Mouse (Mus musculus) lung, embryonic 14.5 days (tissue): Measurements from ENCODE around the gene Smoc2. TPM values are rescaled to one million over a fixed set of nuclear protein-coding genes. Genes with fewer than 3 reads are reported as not detected.

ENCODE experiments used
- ATAC-seq: fragments of 200-750 bp; cut with Nextera tagmentation; 2 replicates; pipeline ENCODE4 v1.8.0; 2017; ENCODE audit warnings: mild to moderate bottlenecking, moderate TSS enrichment, moderate library complexity; ENCODE audit not compliant: insufficient read depth
- DNase-seq: peaks from one replicate; pipeline ENCODE4 v3.0.0-alpha.2; 2015
- H3K27ac ChIP-seq: fragments of 300-500 bp; sonication (generic); 2 replicates; pipeline ENCODE4 v1.5.1; 2014; ENCODE audit warnings: low read depth, mild to moderate bottlenecking, moderate library complexity
- H3K27me3 ChIP-seq: fragments of 300-500 bp; sonication (generic); 2 replicates; pipeline ENCODE4 v1.6.1; 2014; ENCODE audit warnings: low read length, control low read depth; ENCODE audit not compliant: insufficient read depth
- H3K36me3 ChIP-seq: fragments of 300-500 bp; sonication (generic); 2 replicates; pipeline ENCODE4 v1.6.1; 2014; ENCODE audit warnings: control low read depth; ENCODE audit not compliant: insufficient read depth
- H3K4me1 ChIP-seq: fragments of 300-500 bp; sonication (generic); 2 replicates; pipeline ENCODE4 v1.6.1; 2014; ENCODE audit warnings: antibody characterized with exemption, control low read depth; ENCODE audit not compliant: insufficient read depth
- H3K4me2 ChIP-seq: fragments of 300-500 bp; sonication (generic); 2 replicates; pipeline ENCODE4 v1.6.1; 2014; ENCODE audit warnings: mild to moderate bottlenecking
- H3K4me3 ChIP-seq: fragments of 300-500 bp; sonication (generic); 2 replicates; pipeline ENCODE4 v1.5.1; 2014; ENCODE audit warnings: low read depth, low read length
- H3K9ac ChIP-seq: fragments of 300-500 bp; sonication (generic); 2 replicates; pipeline ENCODE4 v1.6.1; 2014
- H3K9me3 ChIP-seq: fragments of 300-500 bp; sonication (generic); 2 replicates; pipeline ENCODE4 v1.6.1; 2016; ENCODE audit warnings: low read depth, low read length, control low read depth
- CTCF ChIP-seq: IDR thresholded peaks from 2 replicates; pipeline ENCODE4 v1.5.1; 2016; ENCODE audit warnings: antibody characterized with exemption, low read depth
- WGBS: fragments of 180-500 bp; shearing (Covaris S2); extraction: QIAGEN DNeasy Blood & Tissue Kit; methylation state at CpG from one replicate; pipeline ENCODE4 v1.1.7; 2014; 5-methylcytosine and 5-hydroxymethylcytosine counted together
- polyA plus RNA-seq: library from polyadenylated mRNA; unstranded; fragments of >200 nt; fragmentation: Nextera tagmentation; extraction: Ambion mirVana; gene quantifications from 2 replicates; pipeline ENCODE4 v1.2.1, GENCODE M21; 2014

Gene Smoc2
- polyA plus RNA-seq, 1 experiment from 2014 or later, result 92.5 TPM

DNA sequence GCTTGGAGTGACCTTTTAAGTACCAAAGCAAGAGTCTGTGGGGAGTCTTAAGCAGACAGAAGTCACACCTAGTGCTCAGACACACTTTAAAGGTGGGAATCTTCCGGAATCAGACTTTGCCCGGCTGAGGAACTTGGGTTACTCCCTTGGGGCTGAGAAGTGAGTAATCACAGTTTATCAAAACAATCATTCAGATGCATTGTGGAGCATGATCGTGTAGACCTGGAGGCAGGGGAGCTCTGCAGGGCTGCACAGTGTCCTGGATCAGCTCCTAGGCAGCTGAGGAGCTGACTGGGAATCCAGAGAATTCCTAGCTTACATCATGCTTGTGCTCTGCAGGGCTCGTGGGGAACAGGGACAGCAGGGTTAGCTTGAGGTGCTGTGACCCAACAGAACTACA lies 104.7 kb downstream of the Smoc2 start:
- TF ChIP-seq CTCF, result no peak
- H3K9me3 ChIP-seq, result no peaks in the 10 kb centered on the region
- ATAC-seq (no peak), DNase-seq (no peak)
- no peaks in the 10 kb centered on the region for H3K27me3 ChIP-seq
- H3K4me3 ChIP-seq, result no peak overlapping the region
- H3K27ac ChIP-seq, result no peak overlapping the region
- H3K36me3 ChIP-seq, result no peaks in the 10 kb centered on the region
- 83% methylated on average over 4 of the region's 4 CpGs for WGBS
- no peak overlapping the region for H3K4me2 ChIP-seq
- H3K4me1 ChIP-seq, result peaks cover 6% of the 10 kb centered on the region; the same call in 1 of the 2 replicates
- H3K9ac ChIP-seq, result no peak overlapping the region

DNA sequence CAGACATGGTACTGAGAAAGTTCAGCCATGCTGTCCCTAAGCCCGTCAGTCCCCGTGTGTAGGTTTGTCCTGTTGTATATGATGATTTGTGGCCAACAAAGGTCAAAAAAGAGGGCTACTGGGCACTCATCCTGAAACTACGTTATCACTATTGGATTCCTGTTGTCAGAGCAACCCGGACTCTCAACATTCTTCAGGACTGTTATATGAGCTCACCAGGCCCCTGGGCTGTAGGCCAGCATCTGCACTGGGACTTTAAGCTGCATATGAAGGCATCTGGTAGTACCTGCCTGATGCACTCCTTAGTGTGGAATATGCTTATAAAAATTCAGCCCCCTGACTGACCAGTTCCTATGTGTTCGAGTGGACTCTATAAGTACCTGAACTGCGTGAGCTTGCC lies 105.7 kb downstream of the Smoc2 start:
- WGBS, result 67% methylated on average over 6 of the region's 6 CpGs
- ATAC-seq (no peak), DNase-seq (peak; percentile 39)
- no peak for TF ChIP-seq CTCF
- Histone ChIP-seq H3K9me3 (no peaks in the 10 kb centered on the region), H3K9ac (no peak overlapping the region), H3K27ac (no peak overlapping the region), H3K4me3 (no peak overlapping the region), H3K27me3 (no peaks in the 10 kb centered on the region), H3K4me1 (peaks cover 6% of the 10 kb centered on the region; the same call in 1 of the 2 replicates), H3K36me3 (no peaks in the 10 kb centered on the region), H3K4me2 (no peak overlapping the region)

DNA sequence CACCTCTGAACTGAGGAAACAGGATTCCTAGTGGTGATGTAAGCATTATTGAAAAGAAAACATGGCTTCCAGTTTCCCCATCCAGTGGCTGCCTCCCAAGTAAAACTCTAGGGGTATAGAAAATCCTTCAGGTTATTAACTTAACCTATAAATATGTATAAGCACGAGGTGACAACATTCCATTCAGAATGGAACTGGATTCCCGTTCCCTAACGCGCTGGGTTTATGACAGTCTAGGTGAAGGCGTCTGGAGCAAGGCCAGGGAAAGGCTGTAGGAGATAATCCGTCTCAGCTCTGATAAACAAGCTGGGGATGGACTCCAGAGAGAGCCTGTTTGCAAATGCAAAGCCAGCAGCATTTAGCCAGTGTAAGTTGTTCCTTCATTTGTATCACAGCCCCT lies 108.0 kb downstream of the Smoc2 start:
- no peak overlapping the region for H3K9ac ChIP-seq
- no peaks in the 10 kb centered on the region for H3K9me3 ChIP-seq
- DNase-seq (peak; percentile 21), ATAC-seq (no peak)
- no peaks in the 10 kb centered on the region for H3K36me3 ChIP-seq
- H3K27ac ChIP-seq, result no peak overlapping the region
- 0 out of 2 replicates have a peak, but pooled peaks cover 3% of the 10 kb centered on the region for H3K4me1 ChIP-seq
- H3K4me3 ChIP-seq, result no peak overlapping the region
- WGBS, result 34% methylated on average over 6 of the region's 6 CpGs
- no peaks in the 10 kb centered on the region for H3K27me3 ChIP-seq
- H3K4me2 ChIP-seq, result no peak overlapping the region
- no peak for TF ChIP-seq CTCF

DNA sequence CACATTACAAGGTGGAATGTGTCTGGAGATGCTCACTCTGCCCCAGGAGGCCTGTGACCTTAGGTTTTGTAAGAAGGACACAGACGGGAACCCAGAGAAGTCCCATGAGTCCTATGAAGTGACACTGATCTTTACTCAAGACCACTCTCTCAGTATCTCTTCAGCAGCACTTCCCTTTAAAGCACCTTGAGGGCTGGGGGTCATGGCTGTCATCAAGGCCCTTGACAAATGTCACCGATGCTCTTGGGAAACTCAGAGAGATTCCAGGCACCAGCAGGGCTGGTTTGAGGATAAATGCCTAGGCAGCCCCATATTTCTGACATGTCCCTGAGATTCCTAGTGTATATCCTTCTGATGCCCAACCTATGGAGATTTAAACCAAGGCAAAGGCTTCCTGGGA lies 113.1 kb downstream of the Smoc2 start:
- Histone ChIP-seq H3K9ac (no peak overlapping the region), H3K4me1 (0 out of 2 replicates have a peak, but pooled peaks cover 1% of the 10 kb centered on the region), H3K27me3 (no peaks in the 10 kb centered on the region), H3K9me3 (no peaks in the 10 kb centered on the region), H3K4me3 (no peak overlapping the region), H3K27ac (no peak overlapping the region), H3K4me2 (no peak overlapping the region), H3K36me3 (peaks cover 3% of the 10 kb centered on the region; the same call in 1 of the 2 replicates)
- ATAC-seq (no peak), DNase-seq (no peak)
- TF ChIP-seq CTCF, result no peak
- 44% methylated on average over 2 of the region's 2 CpGs for WGBS

DNA sequence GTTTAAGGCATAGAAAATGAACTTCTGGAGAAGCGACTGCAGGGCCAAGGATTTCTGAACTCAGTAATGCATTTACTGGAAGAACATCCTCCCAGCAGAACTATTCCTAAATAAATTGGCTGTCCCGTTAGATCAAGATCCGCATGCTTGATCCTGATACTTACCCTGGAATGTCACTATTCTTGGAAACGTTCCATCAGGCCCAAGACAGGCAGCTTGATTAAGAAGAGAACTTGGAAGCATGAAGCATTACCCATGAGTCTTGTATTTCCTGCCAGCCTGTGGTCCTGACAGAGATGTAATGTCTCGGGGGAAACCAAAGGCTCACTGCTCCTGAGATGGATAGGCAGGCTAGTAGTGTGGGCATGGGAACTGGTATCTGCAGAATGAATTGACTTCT lies 115.6 kb downstream of the Smoc2 start:
- Histone ChIP-seq H3K9me3 (no peaks in the 10 kb centered on the region), H3K9ac (no peak overlapping the region), H3K27ac (no peak overlapping the region), H3K27me3 (no peaks in the 10 kb centered on the region), H3K4me1 (no peaks in the 10 kb centered on the region), H3K4me2 (no peak overlapping the region), H3K4me3 (no peak overlapping the region), H3K36me3 (peaks cover 3% of the 10 kb centered on the region; the same call in 1 of the 2 replicates)
- DNase-seq (peak; percentile 57), ATAC-seq (no peak)
- no peak for TF ChIP-seq CTCF
- 45% methylated on average over 5 of the region's 5 CpGs for WGBS

DNA sequence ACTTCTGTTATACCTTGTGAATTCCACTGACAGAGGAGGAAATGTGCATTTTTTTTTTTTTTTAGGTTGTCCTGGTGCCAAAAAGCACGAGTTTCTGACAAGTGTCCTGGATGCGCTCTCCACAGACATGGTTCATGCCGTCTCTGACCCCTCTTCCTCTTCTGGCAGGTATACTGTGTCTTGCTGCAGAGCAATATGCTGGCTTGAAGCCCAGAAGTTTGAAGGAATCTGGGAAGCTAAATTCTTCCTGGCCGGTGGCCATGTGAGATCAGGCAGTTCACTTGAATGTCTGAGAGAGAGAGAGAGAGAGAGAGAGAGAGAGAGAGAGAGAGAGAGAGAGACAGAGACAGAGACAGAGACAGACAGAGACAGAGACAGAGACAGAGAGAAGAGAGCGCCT lies 118.2 kb downstream of the Smoc2 start:
- Histone ChIP-seq H3K9me3 (no peaks in the 10 kb centered on the region), H3K4me3 (no peak overlapping the region), H3K4me2 (no peak overlapping the region), H3K9ac (no peak overlapping the region), H3K27me3 (no peaks in the 10 kb centered on the region), H3K36me3 (peaks cover 3% of the 10 kb centered on the region; the same call in 1 of the 2 replicates), H3K4me1 (no peaks in the 10 kb centered on the region), H3K27ac (no peak overlapping the region)
- peak; percentile 95 for DNase-seq
- WGBS, result 36% methylated on average over 5 of the region's 5 CpGs
- no peak for TF ChIP-seq CTCF
- ATAC-seq, result peak; percentile 78

DNA sequence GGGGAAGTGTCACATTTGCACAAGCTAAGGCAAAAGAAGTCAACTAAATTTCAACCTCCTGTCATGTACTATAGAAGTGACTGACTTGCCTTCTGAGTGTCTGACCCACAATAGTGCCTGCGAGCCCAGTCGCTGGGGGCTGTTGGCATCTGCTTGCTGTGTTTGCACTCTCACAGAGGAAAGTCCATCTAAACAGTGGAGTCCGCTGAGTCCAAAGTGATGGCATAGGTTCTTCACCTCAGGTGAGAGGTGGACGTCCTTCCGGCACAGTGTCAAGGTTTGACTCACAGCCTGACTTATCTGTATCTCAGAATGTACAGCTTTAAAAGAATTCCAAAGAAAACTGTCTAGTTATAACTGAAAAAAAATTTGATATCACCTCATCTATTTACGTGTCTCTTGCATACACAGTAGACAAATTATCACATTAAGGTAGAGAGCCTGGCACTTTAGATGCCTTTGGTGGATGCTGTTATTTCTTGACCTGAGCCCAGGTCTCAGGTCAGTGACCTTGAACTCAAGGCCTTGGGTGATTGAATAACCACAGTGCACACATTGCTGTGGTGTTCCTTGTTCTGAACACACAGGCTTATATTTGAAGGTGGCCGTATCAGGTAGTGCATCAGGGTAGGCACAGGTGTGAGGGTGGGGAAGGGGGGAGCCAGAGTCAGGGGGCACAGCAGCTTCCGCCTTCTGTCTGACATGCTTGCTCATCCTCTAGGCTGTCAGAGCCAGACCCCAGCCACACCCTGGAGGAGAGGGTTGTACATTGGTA lies 119.5 kb downstream of the Smoc2 start:
- H3K4me2 ChIP-seq, result no peak overlapping the region
- TF ChIP-seq CTCF, result no peak
- H3K9ac ChIP-seq, result no peak overlapping the region
- no peak for ATAC-seq
- H3K4me3 ChIP-seq, result no peak overlapping the region
- no peaks in the 10 kb centered on the region for H3K9me3 ChIP-seq
- no peaks in the 10 kb centered on the region for H3K27me3 ChIP-seq
- peaks cover 3% of the 10 kb centered on the region; the same call in 1 of the 2 replicates for H3K36me3 ChIP-seq
- H3K4me1 ChIP-seq, result no peaks in the 10 kb centered on the region
- DNase-seq, result no peak
- H3K27ac ChIP-seq, result no peak overlapping the region
- 81% methylated on average over 8 of the region's 8 CpGs for WGBS
